Mouse (Mus musculus) spleen, adult 18-20 months (tissue): ENCODE data around the gene Nmrk1.

ENCODE experiments used
- DNase-seq, 2 experiments: peaks; one replicate each; pipeline ENCODE4 v3.0.0; 2022; ENCODE audit warnings: mixed read lengths in 2 of 2

The Nmrk1 gene

DNA sequence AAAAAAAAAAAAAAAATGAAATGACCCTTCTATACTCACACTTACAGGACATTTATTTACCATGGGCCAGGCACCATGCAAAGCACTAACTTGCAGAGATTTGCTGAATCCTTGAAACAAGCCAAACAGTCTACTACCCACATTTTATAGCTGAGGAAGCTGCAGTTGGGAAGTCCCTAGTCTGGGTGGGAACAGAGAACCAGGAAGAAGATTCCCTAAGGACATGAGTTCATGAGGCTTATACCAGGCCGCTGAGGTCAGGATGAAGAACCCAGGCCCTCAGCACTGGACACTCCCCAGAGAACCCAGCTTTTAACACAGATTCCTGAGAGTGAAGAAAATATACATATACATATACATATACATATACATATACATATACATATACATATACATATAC is 14.2 kb upstream of the Nmrk1 start:
- DNase-seq, result no peak

DNA sequence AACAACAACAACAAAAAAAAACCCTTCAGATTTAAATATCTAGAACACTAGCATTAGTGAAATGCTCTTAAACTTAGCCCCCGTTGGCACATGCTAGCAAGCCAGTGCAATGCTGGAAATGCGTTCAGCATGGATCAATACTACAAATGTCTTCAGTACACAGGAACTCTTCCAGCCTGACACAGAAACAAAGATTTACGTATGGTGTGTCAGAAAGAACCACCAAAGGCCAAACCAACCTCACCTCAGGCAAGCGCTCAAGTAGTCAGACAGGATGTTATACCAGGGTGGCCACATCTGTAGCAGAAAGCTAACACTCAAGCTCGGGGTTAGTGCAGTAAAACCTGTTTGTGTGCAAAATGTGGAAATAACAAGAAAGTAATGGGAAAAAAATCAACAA is 12.7 kb upstream of the Nmrk1 start:
- DNase-seq, result no peak

DNA sequence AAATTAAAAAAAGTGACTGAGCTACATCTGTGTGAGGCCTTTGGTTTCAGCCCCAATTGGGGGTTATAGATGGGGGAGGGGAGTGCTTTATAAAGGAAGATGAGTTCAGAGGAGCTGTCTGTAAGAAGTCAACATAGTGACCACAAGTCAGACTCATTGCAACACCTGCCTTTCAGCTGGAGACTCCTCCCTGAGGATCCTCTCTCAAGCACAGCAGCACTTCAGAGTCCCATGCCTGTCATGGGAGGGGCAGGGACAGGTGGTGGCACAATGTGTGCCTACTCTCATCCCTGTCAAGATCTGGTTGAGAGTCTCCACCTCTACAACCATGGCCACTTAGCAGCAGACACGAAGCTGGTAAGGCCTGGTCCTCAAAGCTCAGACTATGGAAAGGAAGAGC is 12.1 kb upstream of the Nmrk1 start:
- DNase-seq, result no peak

DNA sequence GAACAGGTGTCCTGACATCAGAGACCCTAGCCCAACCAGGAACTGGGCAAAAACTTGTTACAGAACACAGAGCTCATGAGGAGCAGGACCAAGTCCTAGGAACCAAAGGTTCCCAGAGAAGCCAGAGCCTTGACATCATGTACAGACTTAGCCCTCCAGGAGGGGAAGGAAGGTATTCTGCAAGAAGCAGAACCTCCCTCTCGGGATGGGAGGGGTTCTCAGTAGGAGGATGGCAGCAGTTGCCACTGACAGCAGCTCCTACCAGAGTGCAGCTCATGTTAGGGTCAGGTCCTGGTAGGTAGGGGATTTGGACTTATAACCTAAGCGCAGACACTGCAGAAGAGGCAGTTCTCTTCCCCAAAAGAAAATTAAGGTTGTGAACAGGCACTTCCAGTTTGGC is 7.9 kb upstream of the Nmrk1 start:
- DNase-seq, result no peak

DNA sequence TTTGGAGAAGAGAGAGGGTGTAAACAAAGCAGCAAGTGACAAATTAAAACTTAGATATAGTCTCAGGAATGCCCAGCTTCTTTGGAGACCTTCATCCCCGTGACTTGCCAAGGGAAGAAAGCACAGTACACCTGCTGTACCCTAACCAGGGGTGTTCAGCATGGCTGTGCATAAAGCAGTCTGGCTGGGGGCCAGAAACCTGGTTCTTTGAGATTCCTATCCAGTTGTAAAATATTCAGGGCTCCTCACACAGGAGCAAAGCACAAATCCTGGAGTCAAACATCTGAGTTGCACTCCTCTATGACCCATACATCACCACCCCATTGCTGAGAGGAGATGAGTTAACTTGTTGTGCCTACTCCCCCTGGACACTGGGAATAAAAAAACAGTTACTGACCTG is 2.2 kb upstream of the Nmrk1 start:
- DNase-seq, result no peak

DNA sequence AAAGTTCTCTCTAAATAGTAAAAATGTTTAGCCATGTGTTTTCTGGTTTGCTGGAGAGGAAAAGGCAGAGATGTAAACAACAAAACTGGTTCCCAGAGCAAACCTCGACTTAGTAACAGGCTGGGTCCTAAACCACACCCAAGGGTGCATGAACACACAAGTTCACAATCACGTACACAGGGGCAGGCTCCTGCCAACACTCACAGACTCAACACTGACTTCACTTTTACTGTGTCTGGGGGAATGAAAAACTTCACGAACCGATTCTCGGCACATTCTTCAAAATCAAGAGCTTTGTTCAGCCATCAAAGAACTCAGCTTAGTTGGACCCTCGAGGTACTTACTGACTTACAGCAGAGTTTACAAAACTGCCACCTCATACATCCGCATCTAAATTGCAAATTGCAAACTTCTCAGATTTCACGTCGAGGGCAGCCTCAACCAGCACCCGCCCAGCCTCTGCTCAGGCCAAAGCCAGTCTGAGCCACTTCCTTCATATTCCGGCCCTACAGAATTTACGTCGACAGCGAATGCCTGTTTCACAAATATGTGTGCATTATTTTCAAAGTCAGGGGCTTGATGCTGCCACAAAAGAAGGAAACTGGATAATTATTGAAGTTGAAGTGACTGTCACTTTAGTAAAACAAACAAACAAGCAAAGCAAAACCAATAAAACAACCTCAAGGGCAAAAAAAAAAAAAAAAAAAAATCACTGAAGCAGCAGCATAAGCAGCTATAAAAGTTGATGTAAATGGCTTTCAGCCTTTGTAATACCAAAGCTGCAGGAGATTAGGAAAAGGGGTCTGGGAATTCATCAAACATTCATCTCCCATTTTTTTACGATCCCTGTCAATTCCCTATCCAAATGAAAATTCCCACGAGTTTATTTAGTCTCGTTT is 1.3 kb upstream of the Nmrk1 start:
- DNase-seq, result no peak

DNA sequence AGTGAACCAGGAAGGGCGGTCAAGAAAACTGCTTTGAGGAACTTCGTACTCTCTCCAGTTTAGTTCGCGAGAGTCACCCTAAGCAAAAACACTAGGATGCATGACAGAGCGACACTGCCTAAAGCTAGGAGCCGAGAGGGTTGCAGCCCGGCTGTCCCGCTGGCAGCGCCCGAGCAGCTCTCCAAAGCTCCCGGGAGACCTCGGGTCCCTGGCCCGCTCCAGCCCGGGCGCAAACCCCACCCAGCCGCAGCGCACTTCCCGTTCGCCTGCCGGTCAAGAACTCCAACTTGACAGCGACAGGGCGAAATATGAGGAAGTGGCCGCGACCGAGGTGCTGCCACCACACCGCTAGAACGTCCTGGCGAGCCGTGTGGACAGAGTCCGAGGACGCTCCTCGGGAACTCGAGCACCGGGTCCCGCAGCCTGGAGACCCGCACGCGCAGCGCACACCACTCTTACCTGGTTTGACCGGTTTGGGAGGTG is 548 bp upstream of the Nmrk1 start:
- DNase-seq, result peak; percentile 65 to 73

DNA sequence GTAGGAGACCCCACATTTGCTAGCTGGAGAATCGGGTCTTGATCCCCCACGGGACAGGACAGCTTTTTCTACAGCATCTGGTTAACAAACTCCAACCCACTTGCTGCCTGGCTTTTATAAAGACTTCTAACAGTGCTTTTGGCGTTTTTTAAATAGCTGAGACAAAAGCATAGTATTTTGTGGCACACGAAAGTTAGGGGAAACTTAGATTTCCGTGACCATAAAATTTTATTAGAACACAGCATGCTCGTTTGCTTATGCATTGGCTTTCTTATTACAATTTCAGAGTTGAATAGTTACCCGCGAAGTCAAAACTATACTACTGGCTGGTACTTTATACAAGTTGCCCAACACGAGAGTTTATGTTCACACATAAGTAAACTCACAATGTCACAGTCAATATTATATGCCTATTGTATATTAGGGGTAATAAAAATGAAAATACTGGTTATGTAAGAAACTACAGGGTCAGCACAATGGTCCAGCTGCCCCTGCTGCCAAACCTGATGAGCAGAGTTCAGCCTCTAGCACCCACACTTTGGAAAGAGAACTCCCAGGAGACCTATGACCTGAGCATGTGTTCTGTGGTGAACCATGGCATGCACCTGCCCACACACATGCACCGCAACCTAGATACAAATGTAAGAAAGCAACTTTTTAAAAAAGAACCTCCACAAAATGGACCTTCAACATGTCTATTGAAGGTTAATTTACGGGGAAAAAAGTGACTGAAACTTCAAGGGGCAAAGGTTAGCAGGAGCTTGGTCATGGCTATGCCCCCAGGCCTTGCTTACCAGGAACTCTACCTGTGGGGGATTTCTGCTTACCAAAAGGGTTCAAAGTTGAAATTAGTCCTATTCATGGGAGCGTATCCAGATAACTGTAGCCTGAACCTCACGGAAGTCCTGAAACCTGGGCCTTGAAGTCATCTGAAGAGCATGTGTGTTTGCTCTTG is 758 bp downstream of the Nmrk1 start:
- DNase-seq, result no peak

DNA sequence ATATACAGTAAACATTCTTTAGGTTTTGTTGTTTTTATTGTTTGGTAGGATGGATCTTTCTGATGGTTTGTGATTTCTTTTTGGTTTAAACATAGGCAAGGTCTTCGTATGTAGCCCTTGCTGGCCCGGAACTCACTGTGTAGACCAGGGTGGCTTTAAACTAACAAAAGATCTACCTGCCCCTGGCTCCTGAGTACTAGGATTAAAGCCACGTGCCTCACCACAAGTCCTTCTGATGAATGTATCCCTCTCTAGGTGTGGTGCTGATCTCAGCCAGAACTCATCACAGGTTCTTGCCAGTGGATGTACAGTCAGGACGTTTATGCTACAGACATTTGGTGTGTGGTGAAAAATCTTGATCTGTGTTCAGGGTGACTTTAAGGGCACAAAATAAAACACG is 6.2 kb downstream of the Nmrk1 start:
- no peak for DNase-seq

DNA sequence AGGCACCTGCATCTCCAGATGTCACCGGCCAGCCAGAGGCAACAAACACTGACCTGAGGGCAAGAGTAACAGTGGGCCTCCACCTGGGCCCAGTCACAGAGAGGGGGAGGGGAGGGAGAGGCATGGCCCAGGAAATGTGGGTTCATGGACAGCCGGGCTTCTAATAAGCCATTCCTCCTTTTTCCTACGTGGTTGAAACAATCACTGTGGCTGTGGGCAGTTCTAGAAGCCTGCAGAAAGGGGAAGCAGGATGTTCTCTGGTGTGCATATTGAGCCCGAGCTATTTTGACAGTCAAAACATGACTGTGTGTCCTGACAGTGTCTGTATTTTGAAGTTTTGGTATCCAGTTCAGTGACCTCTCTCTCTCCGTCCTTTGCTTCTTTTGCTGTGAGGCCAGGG is 7.2 kb downstream of the Nmrk1 start:
- peak in 1 of 2 experiments; percentile 33 for DNase-seq

DNA sequence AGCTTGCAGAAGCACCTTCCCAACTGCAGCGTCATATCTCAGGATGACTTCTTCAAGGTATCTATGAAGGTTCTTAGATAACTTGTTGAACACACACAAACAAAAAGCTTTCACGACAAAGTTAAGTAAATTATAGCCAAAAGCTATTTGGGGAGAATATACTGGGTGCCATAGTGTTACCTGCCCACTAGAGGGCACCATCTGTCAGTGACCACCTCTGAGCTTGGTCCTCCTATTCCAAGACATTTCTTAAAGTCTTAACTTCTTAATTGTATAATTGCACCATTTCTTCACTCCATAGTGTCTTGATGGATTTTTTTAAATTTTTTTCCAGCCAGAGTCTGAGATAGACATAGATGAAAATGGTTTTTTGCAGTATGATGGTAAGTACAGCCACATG is 7.8 kb downstream of the Nmrk1 start:
- DNase-seq, result no peak

DNA sequence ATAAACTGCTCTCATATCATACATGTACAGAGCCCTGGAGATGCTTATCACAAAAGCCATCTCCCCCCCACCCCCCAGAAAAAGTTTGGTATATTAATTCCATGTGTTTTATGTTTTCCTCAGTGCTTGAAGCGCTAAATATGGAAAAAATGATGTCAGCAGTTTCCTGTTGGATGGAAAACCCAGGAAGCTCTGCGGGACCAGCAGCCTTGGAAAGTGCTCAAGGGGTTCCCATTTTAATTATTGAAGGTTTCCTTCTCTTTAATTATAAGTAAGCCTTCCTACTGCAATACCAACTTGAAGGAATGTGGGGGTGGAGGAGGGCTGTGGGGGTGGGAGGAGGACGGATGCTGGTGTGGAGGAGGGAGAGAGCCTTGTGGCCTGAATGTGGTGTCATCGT is 9.3 kb downstream of the Nmrk1 start:
- no peak for DNase-seq

DNA sequence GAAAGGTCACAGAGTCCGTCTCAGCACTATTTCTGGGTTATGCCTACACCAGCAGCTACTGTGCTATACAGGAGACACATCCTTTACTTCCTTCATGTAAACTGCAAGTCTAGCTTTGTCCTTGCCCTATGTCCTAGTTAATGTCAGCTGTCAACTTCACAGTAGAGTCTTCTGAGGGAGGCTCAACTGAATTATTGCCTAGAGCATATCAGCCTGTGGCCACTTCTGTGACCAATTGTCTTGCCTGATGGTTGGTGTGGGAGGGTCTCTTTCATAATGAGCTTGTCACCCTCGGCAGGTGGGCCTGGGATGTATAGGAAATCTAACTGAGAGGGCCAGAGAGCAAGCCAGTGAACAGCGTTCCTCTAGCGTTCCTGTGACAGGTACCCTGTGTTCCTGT is 11.7 kb downstream of the Nmrk1 start:
- no peak for DNase-seq

DNA sequence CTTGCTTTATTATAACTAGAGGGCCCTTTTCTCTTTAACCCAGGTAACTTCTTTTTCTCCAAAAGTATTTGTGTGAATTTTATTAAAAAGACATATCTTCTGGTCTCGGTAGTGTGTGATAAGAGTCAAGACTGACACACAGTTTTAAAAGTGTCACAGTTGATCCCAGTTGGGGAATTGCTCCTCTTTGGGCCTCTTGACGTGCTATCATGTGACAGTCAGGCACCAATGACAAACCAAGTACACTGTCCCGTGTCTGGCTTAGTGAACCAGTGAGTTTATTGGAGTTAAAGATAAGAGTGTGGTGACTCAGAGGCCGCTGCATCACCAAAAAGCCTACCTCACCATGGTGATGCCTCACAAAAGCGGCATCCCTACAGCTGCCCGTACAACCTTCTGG is 12.3 kb downstream of the Nmrk1 start:
- DNase-seq, result no peak

DNA sequence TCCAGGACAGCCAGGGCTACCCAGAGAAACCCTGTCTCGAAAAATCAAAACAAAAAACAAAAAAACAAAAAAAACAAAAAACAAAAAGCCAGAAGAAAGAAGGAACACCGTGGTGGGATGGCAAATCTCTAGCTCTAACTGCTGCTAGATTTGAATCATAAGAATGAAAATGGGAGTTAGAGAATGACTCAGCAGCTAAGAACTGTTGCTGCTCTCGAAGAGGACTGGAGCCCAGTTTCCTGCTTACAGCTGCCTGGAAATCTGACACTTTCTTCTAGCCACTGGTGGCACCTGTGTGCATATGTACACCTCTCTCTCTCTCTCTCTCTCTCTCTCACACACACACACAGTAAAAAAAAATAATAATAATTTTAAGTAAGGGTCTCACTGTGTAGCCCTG is 14.6 kb downstream of the Nmrk1 start:
- no peak for DNase-seq

DNA sequence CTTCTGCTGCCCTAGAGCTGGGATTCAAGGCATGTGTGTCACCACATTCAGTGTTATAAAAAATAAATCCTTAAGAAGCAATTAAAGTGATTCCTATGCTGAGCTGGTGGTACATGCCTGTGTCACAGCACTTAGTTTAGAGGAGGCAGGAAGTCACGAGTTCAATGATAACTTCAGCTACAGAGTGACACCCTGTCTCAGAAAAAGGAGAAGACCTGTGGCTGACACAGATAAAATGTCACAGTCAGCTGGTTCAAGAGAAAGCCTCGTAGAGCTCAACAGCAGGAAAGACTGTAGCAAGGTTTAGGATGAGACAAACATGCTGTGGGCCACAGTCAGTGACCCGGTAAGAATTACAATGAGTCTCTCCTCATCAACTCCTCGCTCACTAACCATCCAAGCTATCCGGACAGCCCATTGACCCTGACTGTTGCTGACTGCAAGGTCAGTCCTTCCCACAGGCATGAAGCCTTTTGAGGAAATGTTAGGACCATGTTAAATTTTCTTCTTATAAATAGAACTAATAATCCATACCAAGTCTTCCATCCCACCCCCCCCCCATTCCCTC is 15.2 kb downstream of the Nmrk1 start:
- DNase-seq, result no peak

DNA sequence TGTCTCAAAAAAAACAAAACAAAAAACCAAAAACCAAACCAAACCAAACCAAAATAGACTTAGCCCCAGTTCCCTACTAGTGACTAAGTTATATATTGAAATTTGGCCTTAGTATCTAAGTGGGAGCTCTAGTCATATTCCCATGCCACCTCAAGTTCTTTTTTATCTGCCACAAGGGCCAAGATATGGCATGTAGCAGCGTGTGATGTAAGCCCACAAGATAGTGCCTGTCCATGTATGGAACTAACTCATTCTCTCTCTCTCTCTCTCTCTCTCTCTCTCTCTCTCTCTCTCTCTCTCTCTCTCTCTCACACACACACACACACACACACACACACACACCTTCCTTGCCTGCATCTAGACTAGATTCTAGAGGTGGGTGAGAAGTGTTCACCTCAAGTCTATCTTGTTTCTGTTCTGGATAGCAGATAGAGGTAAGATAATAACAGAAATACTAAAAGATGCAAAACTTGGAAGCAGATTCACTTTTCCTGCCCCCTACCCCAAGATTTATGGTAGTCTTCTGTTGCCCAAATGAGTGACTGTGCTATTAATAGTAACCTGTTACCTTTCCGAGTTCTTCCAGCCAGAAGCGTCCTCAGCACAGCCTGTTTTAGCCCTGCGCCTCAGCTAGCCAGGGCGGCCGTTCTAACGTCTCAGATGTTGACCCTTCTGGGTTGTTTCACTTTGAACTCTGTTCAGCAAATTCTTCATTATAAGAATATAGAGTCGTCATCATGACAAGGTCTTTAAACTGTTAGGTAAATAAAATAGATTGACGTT is 16.2 kb downstream of the Nmrk1 start:
- DNase-seq, result no peak

DNA sequence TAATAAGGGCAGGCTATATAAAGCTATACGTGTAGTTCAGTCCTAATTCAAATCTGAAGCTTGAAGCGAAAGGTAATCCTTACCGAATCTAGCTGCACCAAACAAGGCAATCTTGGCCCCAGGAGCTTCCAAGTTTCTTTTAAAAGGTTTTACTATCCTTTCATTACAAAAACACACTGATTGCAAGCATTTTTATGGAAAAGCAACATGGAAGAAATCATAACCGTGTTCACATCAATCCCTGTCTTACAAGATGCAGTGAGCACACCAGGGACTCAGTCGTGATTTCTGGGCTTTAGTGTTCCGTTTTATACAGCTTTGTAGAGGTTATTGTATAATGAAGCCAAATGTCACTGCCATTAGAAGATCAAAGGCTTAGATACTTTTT is 16.8 kb downstream of the Nmrk1 start:
- no peak for DNase-seq

DNA sequence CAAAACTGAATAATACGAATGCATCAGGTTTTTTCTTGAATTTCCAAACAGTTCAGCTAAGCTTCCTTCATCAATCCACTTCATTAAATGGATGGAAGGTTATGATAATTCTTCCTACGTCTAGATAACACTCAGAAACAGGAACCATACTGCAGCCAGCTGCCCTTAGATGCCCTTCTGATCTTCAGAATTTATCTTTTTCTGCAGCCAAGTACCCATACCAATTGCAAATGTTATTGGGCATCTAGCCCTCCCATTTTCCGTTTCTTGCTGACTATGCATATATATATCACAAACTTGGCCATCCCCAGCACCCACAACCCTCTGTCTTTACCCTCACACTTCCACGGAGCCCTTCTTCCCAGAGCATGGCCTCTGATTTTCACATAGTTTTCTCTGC is 18.2 kb downstream of the Nmrk1 start:
- DNase-seq, result no peak

DNA sequence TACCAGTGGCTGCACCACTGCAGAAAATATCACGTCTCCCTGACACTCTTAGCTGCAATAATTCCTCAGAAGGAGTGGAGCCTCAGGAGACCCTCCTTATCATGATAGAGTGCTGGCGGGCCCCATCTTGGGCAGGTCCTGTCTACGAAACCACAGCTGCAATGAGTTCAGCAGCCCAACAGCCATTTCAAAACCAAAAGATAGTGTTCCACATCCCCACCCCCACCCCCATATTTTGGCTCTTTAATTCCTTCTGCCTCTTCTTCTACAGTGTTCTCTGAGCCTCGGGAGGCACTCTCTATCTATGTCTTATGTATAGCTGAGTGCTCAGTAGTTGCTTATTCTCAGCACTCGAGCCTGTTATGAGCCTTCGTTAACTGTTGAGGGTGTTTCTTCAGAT is 18.7 kb downstream of the Nmrk1 start:
- no peak for DNase-seq

DNA sequence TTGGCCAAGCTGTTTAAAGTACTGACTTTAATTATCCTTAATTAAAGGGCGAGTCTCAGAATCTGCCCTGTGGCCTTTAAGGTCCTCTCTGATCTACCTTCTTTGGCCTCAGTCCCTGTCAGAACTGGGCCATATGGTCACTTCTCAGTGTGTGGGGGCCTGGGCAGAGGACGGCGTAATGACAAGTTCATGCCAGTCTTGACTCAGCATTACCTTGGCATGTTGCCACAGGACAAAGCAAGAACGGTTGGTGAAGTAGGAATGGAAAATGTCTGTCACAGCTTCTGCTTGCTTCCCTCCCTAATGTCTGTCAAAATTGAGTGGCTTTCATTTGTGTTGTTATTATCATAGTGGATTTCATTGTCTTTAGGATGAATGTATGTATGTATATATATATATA is 20.8 kb downstream of the Nmrk1 start:
- no peak for DNase-seq

DNA sequence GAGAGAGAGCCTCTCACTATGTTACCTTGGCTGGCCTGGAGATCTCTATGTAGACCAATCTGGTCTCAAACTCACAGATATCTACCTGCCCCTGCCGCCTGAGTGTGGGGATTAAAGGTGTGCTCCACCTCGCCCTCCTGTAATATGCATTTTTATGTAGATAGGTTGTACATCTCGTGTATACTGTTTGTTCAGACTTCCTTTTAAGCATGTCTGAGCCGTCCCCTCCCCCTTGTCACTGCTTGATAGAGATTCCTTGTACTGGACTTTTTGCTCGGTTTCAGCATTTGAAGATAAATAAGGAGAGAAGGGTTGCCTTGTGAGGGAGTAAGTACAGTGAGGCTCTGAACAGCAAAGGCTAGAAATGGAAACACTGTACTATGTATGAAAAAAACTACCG is 21.3 kb downstream of the Nmrk1 start:
- no peak for DNase-seq

DNA sequence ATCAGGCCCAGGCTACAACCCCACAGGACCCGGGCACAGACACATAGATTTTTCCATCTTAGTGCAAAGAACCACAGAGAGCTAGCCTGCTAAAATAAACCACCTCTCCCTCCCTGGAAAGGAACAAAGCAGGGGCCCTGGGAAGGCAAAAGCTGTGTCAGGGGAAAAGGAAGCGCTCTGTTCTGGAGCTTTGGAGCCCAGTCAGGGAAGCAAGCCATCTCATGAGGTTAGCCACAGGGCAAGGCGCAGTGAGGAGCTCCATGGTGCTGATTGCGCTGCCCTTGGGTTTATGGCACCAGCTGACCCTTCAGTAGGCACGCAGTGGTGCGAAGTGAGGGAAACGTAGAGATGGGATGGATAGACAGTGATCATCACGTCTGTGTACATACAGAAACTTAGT is 22.6 kb downstream of the Nmrk1 start:
- DNase-seq, result no peak
